Mouse (Mus musculus) testis, adult 2 months (tissue): ENCODE measurements around the gene Atxn1.

Experiments
- CTCF ChIP-seq: fragments of 200-500 bp; IDR thresholded peaks from 2 replicates; pipeline ENCODE4 v1.5.1; 2012; ENCODE audit warnings: low read depth, mild to moderate bottlenecking, inconsistent platforms, low read length, moderate library complexity; ENCODE audit not compliant: control insufficient read depth, insufficient read depth, insufficient replicate concordance
- POLR2A ChIP-seq: fragments of 200-500 bp; IDR thresholded peaks from 2 replicates; pipeline ENCODE4 v1.6.1; 2012; ENCODE audit warnings: low read depth, mild to moderate bottlenecking, inconsistent platforms, low read length, moderate library complexity; ENCODE audit not compliant: control insufficient read depth

- TF ChIP-seq CTCF (no peak), POLR2A (no peak)
Observed at GRCm38 (mm10) chr13:45513009-45513984, 451.5 kb downstream of the Atxn1 start.
